Mouse (Mus musculus) hindbrain, embryonic 11.5 days (tissue): ENCODE measurements around the gene Eif2d. TPM values are rescaled to one million over a fixed set of nuclear protein-coding genes. Genes with fewer than 3 reads are reported as not detected.
A peak's percentile ranks its signal among the peaks of the same experiment; 100 is the strongest.

Source experiments
- ATAC-seq: fragments of 200-750 bp; cut with Nextera tagmentation; 2 replicates; pipeline ENCODE4 v1.8.0; 2017; ENCODE audit warnings: mild to moderate bottlenecking, moderate TSS enrichment, moderate library complexity; ENCODE audit not compliant: low FRiP score
- DNase-seq: peaks from one replicate; pipeline ENCODE4 v3.0.0-alpha.2; 2015; ENCODE audit warnings: low spot score
- H3K27ac ChIP-seq: fragments of 300-500 bp; sonication (generic); 2 replicates; pipeline ENCODE4 v1.5.1; 2014; ENCODE audit warnings: mild to moderate bottlenecking, low read depth, low read length
- H3K27me3 ChIP-seq: fragments of 300-500 bp; sonication (generic); 2 replicates; pipeline ENCODE4 v1.6.1; 2014; ENCODE audit warnings: mild to moderate bottlenecking, low read length, moderate library complexity, mixed read lengths; ENCODE audit not compliant: control insufficient read depth, insufficient read depth
- H3K36me3 ChIP-seq: fragments of 300-500 bp; sonication (generic); 2 replicates; pipeline ENCODE4 v1.6.1; 2014; ENCODE audit warnings: mild to moderate bottlenecking, low read length, moderate library complexity, mixed read lengths; ENCODE audit not compliant: control insufficient read depth, insufficient read depth
- H3K4me1 ChIP-seq: fragments of 300-500 bp; sonication (generic); replicated peaks from 2 replicates; pipeline ENCODE4 v1.6.1; 2014; ENCODE audit warnings: low read length, mixed read lengths; ENCODE audit not compliant: control insufficient read depth, insufficient read depth
- H3K4me2 ChIP-seq: fragments of 300-500 bp; sonication (generic); replicated peaks from 2 replicates; pipeline ENCODE4 v1.6.1; 2014; ENCODE audit warnings: mild to moderate bottlenecking, low read depth, low read length
- H3K4me3 ChIP-seq: fragments of 300-500 bp; sonication (generic); 2 replicates; pipeline ENCODE4 v1.5.1; 2014; ENCODE audit warnings: low read depth, low read length
- H3K9ac ChIP-seq: fragments of 300-500 bp; sonication (generic); 2 replicates; pipeline ENCODE4 v1.6.1; 2014; ENCODE audit warnings: low read depth, low read length
- H3K9me3 ChIP-seq: fragments of 300-500 bp; sonication (generic); 2 replicates; pipeline ENCODE4 v1.6.1; 2016; ENCODE audit warnings: low read length; ENCODE audit not compliant: control insufficient read depth
- WGBS: fragments of 180-500 bp; shearing (Covaris S2); extraction: QIAGEN DNeasy Blood & Tissue Kit; methylation state at CpG from one replicate; pipeline ENCODE4 v1.1.7; 2014; 5-methylcytosine and 5-hydroxymethylcytosine counted together
- polyA plus RNA-seq: library from polyadenylated mRNA; unstranded; fragments of >200 nt; fragmentation: Nextera tagmentation; extraction: Ambion mirVana; gene quantifications from 2 replicates; pipeline ENCODE4 v1.2.1, GENCODE M21; 2014

The Eif2d gene
- polyA plus RNA-seq = 53.3 and 54.4 TPM in 2 replicates

DNA sequence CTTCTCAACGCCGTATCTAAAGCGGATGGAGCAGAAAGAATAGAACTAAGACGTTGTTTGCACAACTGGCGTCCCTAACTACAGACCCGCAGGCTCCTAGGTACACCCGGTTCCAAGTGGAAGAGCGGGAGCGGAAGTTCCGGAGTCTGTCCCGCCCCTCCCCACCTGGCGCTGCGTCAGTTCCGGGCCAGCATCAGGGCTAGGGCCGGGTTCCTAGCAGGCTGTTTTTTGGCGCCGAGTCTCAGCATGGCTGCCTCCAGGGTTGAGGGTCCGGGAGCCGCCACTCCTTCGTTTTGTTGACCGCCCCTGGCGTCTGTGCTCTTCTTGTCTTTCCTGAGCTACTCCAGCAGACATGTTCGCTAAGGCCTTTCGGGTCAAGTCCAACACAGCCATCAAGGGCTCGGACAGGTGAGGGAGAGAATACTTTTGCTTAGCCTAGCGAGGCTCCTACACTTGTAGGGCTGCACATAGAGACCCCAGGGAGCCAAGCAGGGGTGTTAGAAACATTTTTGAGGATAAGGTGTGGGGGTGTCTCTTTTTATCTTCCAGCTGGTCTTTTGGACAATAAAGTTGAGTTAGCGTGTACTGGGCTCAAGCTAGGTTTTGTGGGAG is at the start of gene Eif2d:
Eif2d (plus strand) TSS at position 164 of the 612 bp plus-strand sequence.
- no peaks in the 10 kb centered on the region for H3K4me1 ChIP-seq
- peak; percentile 91 for DNase-seq
- peak within 1 kb of the TSS; percentile 76 for H3K9ac ChIP-seq
- no peaks in the 10 kb centered on the region for H3K9me3 ChIP-seq
- no peak within 1 kb of the TSS for H3K27ac ChIP-seq
- no peaks in the 10 kb centered on the region for H3K36me3 ChIP-seq
- peak within 1 kb of the TSS; percentile 67 for H3K4me3 ChIP-seq
- H3K27me3 ChIP-seq = no peaks in the 10 kb centered on the region
- H3K4me2 ChIP-seq = peak within 1 kb of the TSS; percentile 77
- ATAC-seq = peak; percentile 98
- WGBS = under 1% methylated on average over 27 of the region's 27 CpGs

DNA sequence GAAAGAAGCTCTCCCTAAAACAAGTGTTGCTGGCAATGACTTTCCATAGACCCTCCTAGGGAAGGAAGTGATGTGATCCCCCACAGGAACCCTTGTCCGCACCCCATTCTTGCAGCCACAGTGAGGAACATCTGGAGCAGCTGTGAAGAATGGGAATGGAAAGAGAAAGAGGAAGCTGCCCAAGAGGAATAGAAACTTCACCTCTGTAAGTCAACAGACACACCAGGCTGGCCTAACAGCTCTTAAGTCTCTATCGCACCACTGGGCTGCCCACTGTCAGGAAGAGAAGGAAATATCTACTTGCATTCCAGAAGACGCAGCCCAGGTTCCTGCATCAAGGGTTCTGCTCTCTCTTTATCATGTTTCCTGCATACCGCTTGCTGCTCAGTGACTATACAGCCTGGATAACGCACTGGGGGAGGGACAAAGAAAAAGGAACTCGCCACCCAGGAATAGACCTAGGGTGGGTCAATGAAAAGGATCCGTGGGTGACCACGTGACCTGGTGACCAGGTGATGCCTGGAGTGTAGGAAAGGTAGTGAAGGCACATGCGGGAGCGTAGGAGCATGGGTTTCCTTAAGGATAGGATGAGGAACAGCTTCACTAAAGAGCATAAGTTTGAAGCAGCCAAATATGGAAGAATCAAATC is 49.1 kb upstream of the Eif2d start:
- no peak for DNase-seq
- H3K4me3 ChIP-seq = no peak overlapping the region
- no peak for ATAC-seq
- no peak overlapping the region for H3K9ac ChIP-seq
- no peak overlapping the region for H3K27ac ChIP-seq
- no peaks in the 10 kb centered on the region for H3K4me1 ChIP-seq
- no peak overlapping the region for H3K4me2 ChIP-seq
- no peaks in the 10 kb centered on the region for H3K27me3 ChIP-seq
- H3K36me3 ChIP-seq = no peaks in the 10 kb centered on the region
- WGBS = 87% methylated on average over 10 of the region's 10 CpGs
- no peaks in the 10 kb centered on the region for H3K9me3 ChIP-seq

DNA sequence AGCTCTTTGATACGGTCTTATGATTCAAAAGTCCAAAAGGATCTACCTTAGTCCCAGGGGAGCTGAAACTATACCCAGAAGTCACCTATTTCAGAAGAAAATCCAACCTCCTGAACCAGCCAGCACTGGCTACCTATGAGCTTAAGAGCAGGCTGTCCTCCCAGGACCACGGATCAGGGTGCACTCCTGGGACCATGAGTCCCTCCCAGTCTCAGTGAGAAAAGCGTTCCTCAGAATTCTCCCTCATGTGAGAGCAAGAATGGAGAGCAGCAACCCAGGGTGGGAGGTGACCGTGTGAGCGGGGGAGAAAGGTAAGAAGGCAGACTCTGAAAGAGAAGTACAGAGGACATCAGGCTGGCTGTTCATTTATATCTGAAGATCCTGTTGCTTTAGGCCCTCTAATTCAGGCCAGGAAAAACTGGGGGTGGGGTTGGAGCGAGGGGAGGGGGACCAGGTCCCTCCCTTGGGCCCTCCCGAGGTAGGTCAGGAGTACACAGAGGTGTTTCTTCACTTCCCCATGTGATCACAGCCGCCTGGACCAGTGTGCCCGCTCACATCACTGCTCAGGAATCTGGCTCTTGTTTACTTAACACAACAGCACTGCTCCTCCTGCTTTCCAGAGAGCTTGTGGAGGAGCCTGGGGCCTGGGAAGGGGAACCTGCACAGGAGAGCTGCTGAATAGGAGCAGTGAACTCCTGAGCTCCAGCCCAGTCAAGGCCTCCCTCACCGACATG is 45.2 kb upstream of the Eif2d start:
- no peak overlapping the region for H3K9ac ChIP-seq
- no peak overlapping the region for H3K27ac ChIP-seq
- no peaks in the 10 kb centered on the region for H3K4me1 ChIP-seq
- H3K9me3 ChIP-seq = no peaks in the 10 kb centered on the region
- H3K36me3 ChIP-seq = no peaks in the 10 kb centered on the region
- no peak overlapping the region for H3K4me2 ChIP-seq
- WGBS = 60% methylated on average over 9 of the region's 10 CpGs
- no peak overlapping the region for H3K4me3 ChIP-seq
- no peaks in the 10 kb centered on the region for H3K27me3 ChIP-seq
- no peak for ATAC-seq
- DNase-seq = no peak

DNA sequence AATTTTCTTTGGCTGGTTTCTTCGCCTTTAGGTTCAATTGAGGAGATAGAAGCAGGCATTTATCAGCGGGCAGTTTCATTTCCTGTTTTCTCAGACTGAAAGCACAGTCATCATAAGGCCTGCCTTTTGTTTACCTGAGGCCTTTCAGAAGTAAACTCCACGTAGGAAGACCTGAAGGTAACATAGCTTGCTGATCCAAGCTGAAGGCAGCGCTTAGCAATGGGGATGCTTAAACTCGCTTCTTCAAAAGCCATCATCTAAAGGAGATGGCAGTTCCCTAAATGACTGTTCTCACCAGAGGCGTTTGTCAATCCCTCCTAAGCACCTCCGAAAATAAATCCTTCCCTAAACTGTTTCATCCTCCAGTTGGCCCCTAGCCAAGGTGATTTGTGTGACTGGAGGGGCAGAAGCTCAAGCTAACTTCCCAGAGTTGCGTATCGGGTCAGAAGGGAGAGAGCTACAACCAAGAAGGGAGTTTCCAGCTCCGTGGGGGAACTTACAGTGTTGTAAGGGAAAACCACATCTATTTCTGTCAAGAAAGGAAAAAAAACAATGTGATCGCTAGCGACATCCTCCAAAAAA is 42.4 kb upstream of the Eif2d start:
- Histone ChIP-seq H3K9me3 (no peaks in the 10 kb centered on the region), H3K9ac (no peak overlapping the region), H3K36me3 (no peaks in the 10 kb centered on the region), H3K4me2 (no peak overlapping the region), H3K27me3 (no peaks in the 10 kb centered on the region), H3K4me1 (no peaks in the 10 kb centered on the region), H3K4me3 (no peak overlapping the region), H3K27ac (no peak overlapping the region)
- WGBS = 84% methylated on average over 12 of the region's 12 CpGs
- no peak for ATAC-seq
- DNase-seq = no peak

DNA sequence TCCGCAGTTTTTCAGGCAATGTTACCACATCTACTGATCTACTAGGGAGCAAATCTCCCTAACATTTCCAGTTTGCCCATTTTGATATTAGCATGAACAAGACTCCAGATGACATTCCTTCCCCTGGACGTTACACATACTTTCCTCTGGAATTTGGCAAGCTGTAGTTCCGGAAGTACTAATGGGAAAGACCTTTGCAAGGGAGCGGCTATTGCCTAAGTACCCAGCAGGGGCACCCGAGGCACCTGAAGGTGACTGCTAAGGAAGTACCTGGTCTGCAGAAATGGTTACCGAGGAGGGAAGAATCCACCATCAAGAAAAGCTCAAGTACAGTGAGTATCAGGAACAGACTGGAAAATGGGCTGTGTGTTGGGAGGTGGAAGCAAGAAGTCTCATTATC is 40.4 kb upstream of the Eif2d start:
- 41% methylated on average over 6 of the region's 6 CpGs for WGBS
- Histone ChIP-seq H3K4me2 (no peak overlapping the region), H3K9ac (no peak overlapping the region), H3K27me3 (no peaks in the 10 kb centered on the region), H3K9me3 (no peaks in the 10 kb centered on the region), H3K4me1 (no peaks in the 10 kb centered on the region; the same call in 1 of the 2 replicates), H3K36me3 (no peaks in the 10 kb centered on the region), H3K27ac (no peak overlapping the region), H3K4me3 (no peak overlapping the region)
- no peak for DNase-seq
- ATAC-seq = no peak

DNA sequence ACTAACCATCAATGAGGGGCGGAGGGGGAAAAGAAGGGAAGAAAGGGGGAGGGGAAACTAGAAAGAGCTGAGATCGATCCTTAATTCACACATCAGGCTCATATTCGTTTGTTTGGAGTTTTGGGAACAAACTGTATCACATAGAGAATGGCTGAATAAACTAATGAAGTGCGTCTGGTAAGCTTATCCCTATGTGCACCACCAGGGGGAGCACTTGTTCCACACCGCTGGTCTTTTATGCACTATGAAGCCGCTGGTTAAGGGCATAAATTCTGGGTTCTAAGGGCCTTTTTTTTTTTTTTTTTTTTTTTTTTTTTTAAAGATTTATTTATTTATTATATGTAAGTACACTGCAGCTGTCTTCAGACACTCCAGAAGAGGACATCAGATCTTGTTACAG is 37.0 kb upstream of the Eif2d start:
- Histone ChIP-seq H3K9ac (no peak overlapping the region), H3K4me3 (no peak overlapping the region), H3K27ac (no peak overlapping the region), H3K4me1 (no peaks in the 10 kb centered on the region; the same call in 1 of the 2 replicates), H3K9me3 (no peaks in the 10 kb centered on the region), H3K36me3 (no peaks in the 10 kb centered on the region), H3K4me2 (no peak overlapping the region), H3K27me3 (no peaks in the 10 kb centered on the region; the same call in 1 of the 2 replicates)
- peak; percentile 85 for DNase-seq
- ATAC-seq = peak; percentile 48
- WGBS = 28% methylated on average over 6 of the region's 6 CpGs

DNA sequence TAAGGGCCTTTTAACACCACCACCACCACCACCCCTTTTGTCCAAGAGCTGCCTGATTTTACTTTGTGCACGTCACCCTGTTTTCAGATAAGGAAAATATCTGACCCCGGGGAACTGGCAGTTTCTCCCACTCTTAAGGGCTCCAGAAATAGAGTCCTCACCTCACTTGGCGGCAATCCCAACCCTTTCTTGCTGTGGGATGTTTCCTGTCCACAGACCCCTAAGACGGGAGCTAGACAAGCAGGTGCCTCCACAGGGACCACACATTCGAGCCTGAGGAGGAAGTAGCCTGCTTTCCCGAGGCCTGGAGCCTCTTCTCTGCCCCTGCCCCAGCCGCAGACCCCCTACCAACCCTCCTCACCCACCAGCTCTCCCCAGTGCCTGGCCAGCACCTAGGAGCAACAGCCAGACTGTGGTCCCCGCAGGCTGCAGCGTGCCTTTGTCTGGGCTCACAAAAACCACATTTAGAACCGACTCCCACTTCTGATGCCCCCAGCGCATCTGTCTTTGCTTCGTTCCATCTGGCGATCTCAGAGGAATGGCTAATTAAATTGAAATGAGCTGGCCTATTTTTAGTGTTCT is 36.5 kb upstream of the Eif2d start:
- Histone ChIP-seq H3K27ac (peak overlapping the region; percentile 70; the same call in 1 of the 2 replicates), H3K4me2 (no peak overlapping the region), H3K4me1 (no peaks in the 10 kb centered on the region; the same call in 1 of the 2 replicates), H3K36me3 (no peaks in the 10 kb centered on the region), H3K9me3 (no peaks in the 10 kb centered on the region), H3K4me3 (no peak overlapping the region), H3K9ac (0 out of 2 replicates have a peak overlapping the region, but pooled peaks have one; percentile 19), H3K27me3 (no peaks in the 10 kb centered on the region; the same call in 1 of the 2 replicates)
- ATAC-seq (peak; percentile 58), DNase-seq (peak; percentile 38)
- 62% methylated on average over 13 of the region's 13 CpGs for WGBS

DNA sequence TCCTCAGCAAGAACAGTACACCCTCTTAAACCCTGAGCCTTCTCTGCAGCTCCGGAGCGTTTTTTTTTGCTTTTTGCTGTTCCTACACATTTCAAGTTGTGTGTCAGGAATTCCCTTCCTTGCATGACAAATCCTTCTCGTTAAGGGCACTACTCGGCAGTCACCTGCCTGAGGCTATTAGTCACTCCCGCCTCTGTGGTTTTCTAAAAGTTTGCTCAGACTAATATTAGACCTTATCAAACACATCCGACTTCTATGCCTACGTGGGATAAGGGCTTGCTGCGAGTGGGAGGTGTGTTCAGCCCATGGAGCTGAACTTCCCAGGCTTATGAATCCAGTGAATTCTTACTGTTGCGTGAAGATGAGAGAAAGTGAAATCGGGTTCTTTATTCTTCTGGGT is 34.5 kb upstream of the Eif2d start:
- Histone ChIP-seq H3K9ac (no peak overlapping the region), H3K4me1 (no peaks in the 10 kb centered on the region; the same call in 1 of the 2 replicates), H3K36me3 (no peaks in the 10 kb centered on the region), H3K27ac (no peak overlapping the region), H3K4me2 (no peak overlapping the region), H3K4me3 (no peak overlapping the region), H3K9me3 (no peaks in the 10 kb centered on the region), H3K27me3 (no peaks in the 10 kb centered on the region; the same call in 1 of the 2 replicates)
- DNase-seq = no peak
- 80% methylated on average over 10 of the region's 10 CpGs for WGBS
- no peak for ATAC-seq
